Mouse (Mus musculus): ENCODE data around the gene Map3k9. TPM values are rescaled to one million over a fixed set of nuclear protein-coding genes. Genes with fewer than 3 reads are reported as not detected.
A peak's percentile ranks its signal among the peaks of the same experiment; 100 is the strongest.

Gene Map3k9
- polyA plus RNA-seq, 1 experiment from 2014 or later, result 1.9 TPM

DNA sequence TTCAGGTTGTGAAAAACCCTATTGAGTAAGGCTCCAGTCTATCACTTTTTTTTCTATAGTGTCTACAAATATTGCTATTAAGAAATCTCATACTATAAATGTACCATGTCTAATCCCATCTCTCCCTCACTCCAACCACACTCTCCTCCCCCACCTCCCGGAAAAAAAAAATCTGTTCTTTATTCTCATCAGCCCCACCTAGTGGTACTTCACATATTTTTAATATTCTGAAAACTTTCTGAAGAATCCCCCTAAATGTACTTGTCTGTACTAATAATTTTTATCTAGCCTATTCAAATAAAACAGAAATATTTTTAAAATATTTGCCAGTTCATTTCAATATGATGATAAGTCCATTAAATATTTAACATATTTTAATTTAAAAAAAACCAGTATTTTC is 78.1 kb downstream of the Map3k9 start:
- no peaks in the 10 kb centered on the region for H3K4me1 ChIP-seq (ENCODE audit: control insufficient read depth, insufficient read depth, low read length)
- H3K36me3 ChIP-seq (ENCODE audit: control insufficient read depth, insufficient read depth, low read length), result no peaks in the 10 kb centered on the region
- no peak overlapping the region for H3K27ac ChIP-seq (ENCODE audit: low read depth, low read length)
- no peak overlapping the region for H3K4me2 ChIP-seq (replicated peaks; ENCODE audit: low read depth, low read length)
- H3K4me3 ChIP-seq (ENCODE audit: low read length), result no peak overlapping the region
- 9% methylated on average over 1 of the region's 1 CpGs for WGBS
- peaks cover 2% of the 10 kb centered on the region; the same call in 1 of the 2 replicates for H3K9me3 ChIP-seq (ENCODE audit: control insufficient read depth, low read length)
- H3K27me3 ChIP-seq (ENCODE audit: control insufficient read depth, insufficient read depth, low read length), result no peaks in the 10 kb centered on the region
- H3K9ac ChIP-seq (ENCODE audit: low read depth, low read length), result no peak overlapping the region
- ATAC-seq (ENCODE audit: low FRiP score, low TSS enrichment), result no peak

GRCm38 (mm10) chr12:81698011-81698410 is 83.0 kb downstream of the Map3k9 start:
- no peaks in the 10 kb centered on the region for H3K36me3 ChIP-seq (ENCODE audit: control insufficient read depth, insufficient read depth, low read length)
- no peak for ATAC-seq (ENCODE audit: low FRiP score, low TSS enrichment)
- no peak overlapping the region for H3K4me2 ChIP-seq (replicated peaks; ENCODE audit: low read depth, low read length)
- 35% methylated on average over 4 of the region's 4 CpGs for WGBS
- no peaks in the 10 kb centered on the region for H3K9me3 ChIP-seq (ENCODE audit: control insufficient read depth, low read length)
- no peak overlapping the region for H3K9ac ChIP-seq (ENCODE audit: low read depth, low read length)
- no peaks in the 10 kb centered on the region for H3K27me3 ChIP-seq (ENCODE audit: control insufficient read depth, insufficient read depth, low read length)
- no peaks in the 10 kb centered on the region for H3K4me1 ChIP-seq (ENCODE audit: control insufficient read depth, insufficient read depth, low read length)
- no peak overlapping the region for H3K4me3 ChIP-seq (ENCODE audit: low read length)
- H3K27ac ChIP-seq (ENCODE audit: low read depth, low read length), result no peak overlapping the region

DNA sequence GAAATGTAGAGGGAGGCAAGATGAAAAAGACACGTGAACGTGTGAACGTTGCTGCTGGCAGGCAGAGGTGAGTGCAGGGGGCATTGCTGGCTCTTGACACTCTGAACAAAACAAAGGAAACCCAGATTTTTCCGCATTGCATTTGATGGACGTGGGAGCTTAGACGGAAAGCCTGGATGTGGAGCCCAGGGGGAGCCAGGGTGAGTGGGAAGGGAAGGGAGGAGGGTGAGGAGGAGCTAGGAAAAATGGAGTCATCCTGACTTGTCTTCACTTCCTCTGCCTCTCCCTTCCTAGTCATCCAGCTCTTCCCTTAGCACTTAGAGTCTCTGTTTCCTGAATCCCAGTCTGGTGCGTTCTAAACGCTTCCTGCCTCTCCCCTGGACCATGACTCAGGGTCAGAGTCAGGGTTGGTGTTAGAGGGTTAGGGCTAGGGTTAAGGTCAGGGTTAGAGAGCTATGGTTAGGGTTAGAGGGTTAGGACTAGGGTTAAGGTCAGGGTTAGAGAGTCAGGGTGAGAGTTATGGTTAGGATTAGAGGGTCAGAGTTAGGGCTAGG is 89.7 kb downstream of the Map3k9 start:
- no peak for ATAC-seq (ENCODE audit: low FRiP score, low TSS enrichment)
- H3K27ac ChIP-seq (ENCODE audit: low read depth, low read length), result no peak overlapping the region
- WGBS, result 27% methylated on average over 8 of the region's 8 CpGs

GRCm38 (mm10) chr12:81690751-81691150 is 90.2 kb downstream of the Map3k9 start:
- no peaks in the 10 kb centered on the region for H3K27me3 ChIP-seq (ENCODE audit: control insufficient read depth, insufficient read depth, low read length)
- no peak overlapping the region for H3K4me3 ChIP-seq (ENCODE audit: low read length)
- H3K4me2 ChIP-seq (replicated peaks; ENCODE audit: low read depth, low read length), result no peak overlapping the region
- 0 out of 2 replicates have a peak overlapping the region, but pooled peaks have one; percentile 26 for H3K27ac ChIP-seq (ENCODE audit: low read depth, low read length)
- H3K9ac ChIP-seq (ENCODE audit: low read depth, low read length), result no peak overlapping the region
- ATAC-seq (ENCODE audit: low FRiP score, low TSS enrichment), result no peak
- no peaks in the 10 kb centered on the region for H3K4me1 ChIP-seq (ENCODE audit: control insufficient read depth, insufficient read depth, low read length)
- H3K9me3 ChIP-seq (ENCODE audit: control insufficient read depth, low read length), result no peaks in the 10 kb centered on the region
- H3K36me3 ChIP-seq (ENCODE audit: control insufficient read depth, insufficient read depth, low read length), result no peaks in the 10 kb centered on the region
- 83% methylated on average over 7 of the region's 7 CpGs for WGBS

More for the DNA sequence above, 89.7 kb downstream of the Map3k9 start:
- Histone ChIP-seq H3K4me1 (ENCODE audit: control insufficient read depth, insufficient read depth, low read length) (no peaks in the 10 kb centered on the region), H3K4me3 (ENCODE audit: low read length) (no peak overlapping the region), H3K4me2 (replicated peaks; ENCODE audit: low read depth, low read length) (no peak overlapping the region), H3K36me3 (ENCODE audit: control insufficient read depth, insufficient read depth, low read length) (no peaks in the 10 kb centered on the region), H3K9ac (ENCODE audit: low read depth, low read length) (no peak overlapping the region), H3K9me3 (ENCODE audit: control insufficient read depth, low read length) (no peaks in the 10 kb centered on the region), H3K27me3 (ENCODE audit: control insufficient read depth, insufficient read depth, low read length) (no peaks in the 10 kb centered on the region)

DNA sequence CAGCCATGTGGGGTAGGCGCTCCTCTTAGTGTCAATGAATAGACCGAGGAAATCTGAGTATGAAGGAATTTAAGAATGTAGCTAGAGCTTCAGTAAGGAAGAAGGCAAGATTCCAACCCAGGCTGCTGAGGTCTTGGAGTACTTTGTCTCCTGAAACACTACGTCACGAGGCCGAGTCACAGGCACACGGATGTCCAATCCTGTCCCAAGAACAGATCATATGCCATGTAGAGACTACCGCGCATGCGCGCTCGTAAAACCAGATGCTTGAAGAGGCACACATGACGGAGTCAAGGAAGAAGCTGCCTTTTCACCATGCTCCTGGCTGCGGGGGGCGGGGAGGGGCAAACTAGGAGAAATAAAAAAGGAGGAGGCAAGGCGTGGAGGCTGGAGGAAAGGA is 90.9 kb downstream of the Map3k9 start:
- no peaks in the 10 kb centered on the region for H3K27me3 ChIP-seq (ENCODE audit: control insufficient read depth, insufficient read depth, low read length)
- no peaks in the 10 kb centered on the region for H3K4me1 ChIP-seq (ENCODE audit: control insufficient read depth, insufficient read depth, low read length)
- no peak overlapping the region for H3K9ac ChIP-seq (ENCODE audit: low read depth, low read length)
- ATAC-seq (ENCODE audit: low FRiP score, low TSS enrichment), result no peak
- no peak overlapping the region; the same call in 1 of the 2 replicates for H3K27ac ChIP-seq (ENCODE audit: low read depth, low read length)
- H3K36me3 ChIP-seq (ENCODE audit: control insufficient read depth, insufficient read depth, low read length), result no peaks in the 10 kb centered on the region
- H3K4me3 ChIP-seq (ENCODE audit: low read length), result no peak overlapping the region
- WGBS, result 91% methylated on average over 15 of the region's 15 CpGs
- no peaks in the 10 kb centered on the region for H3K9me3 ChIP-seq (ENCODE audit: control insufficient read depth, low read length)
- H3K4me2 ChIP-seq (replicated peaks; ENCODE audit: low read depth, low read length), result no peak overlapping the region

GRCm38 (mm10) chr12:81689505-81690056 is 91.4 kb downstream of the Map3k9 start:
- no peak overlapping the region for H3K27ac ChIP-seq (ENCODE audit: low read depth, low read length)
- H3K9ac ChIP-seq (ENCODE audit: low read depth, low read length), result no peak overlapping the region
- H3K4me1 ChIP-seq (ENCODE audit: control insufficient read depth, insufficient read depth, low read length), result no peaks in the 10 kb centered on the region
- no peak overlapping the region for H3K4me2 ChIP-seq (replicated peaks; ENCODE audit: low read depth, low read length)
- no peaks in the 10 kb centered on the region for H3K36me3 ChIP-seq (ENCODE audit: control insufficient read depth, insufficient read depth, low read length)
- no peak for ATAC-seq (ENCODE audit: low FRiP score, low TSS enrichment)
- no peak overlapping the region for H3K4me3 ChIP-seq (ENCODE audit: low read length)
- no peaks in the 10 kb centered on the region for H3K27me3 ChIP-seq (ENCODE audit: control insufficient read depth, insufficient read depth, low read length)
- 31% methylated on average over 4 of the region's 4 CpGs for WGBS
- H3K9me3 ChIP-seq (ENCODE audit: control insufficient read depth, low read length), result no peaks in the 10 kb centered on the region

DNA sequence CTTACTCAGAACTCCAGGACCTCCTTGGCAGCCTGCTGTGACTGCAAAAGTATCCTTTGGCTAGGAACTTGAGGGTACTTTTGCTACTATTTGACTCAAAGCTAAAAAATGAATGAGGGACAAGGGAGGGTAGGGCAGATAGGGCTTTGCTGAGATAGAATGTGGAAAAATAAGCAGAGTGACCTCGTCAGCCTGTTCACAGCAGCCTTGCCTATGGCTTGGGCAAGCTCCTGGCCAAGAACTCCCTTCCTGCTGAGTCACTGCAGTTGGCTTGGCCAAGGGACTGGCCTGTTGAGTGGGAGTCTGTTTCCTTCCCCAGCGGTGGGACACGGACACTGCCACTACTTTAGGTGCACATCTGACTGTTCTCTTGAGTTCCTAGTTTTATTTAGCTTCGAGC is 92.4 kb downstream of the Map3k9 start:
- H3K27ac ChIP-seq (ENCODE audit: low read depth, low read length), result no peak overlapping the region
- no peak for ATAC-seq (ENCODE audit: low FRiP score, low TSS enrichment)
- no peak overlapping the region for H3K9ac ChIP-seq (ENCODE audit: low read depth, low read length)
- H3K27me3 ChIP-seq (ENCODE audit: control insufficient read depth, insufficient read depth, low read length), result no peaks in the 10 kb centered on the region
- no peaks in the 10 kb centered on the region for H3K36me3 ChIP-seq (ENCODE audit: control insufficient read depth, insufficient read depth, low read length)
- no peaks in the 10 kb centered on the region for H3K9me3 ChIP-seq (ENCODE audit: control insufficient read depth, low read length)
- H3K4me2 ChIP-seq (replicated peaks; ENCODE audit: low read depth, low read length), result no peak overlapping the region
- H3K4me3 ChIP-seq (ENCODE audit: low read length), result no peak overlapping the region
- no peaks in the 10 kb centered on the region for H3K4me1 ChIP-seq (ENCODE audit: control insufficient read depth, insufficient read depth, low read length)
- WGBS, result 90% methylated on average over 4 of the region's 4 CpGs

DNA sequence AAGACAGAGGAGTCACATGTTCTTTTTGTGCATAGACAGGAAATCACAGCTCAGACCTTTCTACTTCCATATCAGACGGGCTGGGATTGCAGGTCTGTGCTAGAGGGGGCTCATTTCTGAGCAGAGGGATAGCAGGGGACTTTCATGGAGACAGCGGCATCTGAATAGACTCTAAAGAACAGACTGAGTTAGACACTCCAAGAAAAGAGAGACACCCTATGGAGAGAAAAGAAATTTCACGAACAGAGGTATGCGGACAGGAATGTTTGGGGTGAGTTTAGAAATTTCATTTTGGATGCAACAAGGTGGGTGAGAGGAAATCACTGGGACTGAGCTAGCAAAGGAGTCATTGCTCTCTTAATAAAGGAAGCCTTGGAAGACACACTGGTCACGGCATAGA is 93.1 kb downstream of the Map3k9 start:
- no peak for ATAC-seq (ENCODE audit: low FRiP score, low TSS enrichment)
- no peaks in the 10 kb centered on the region for H3K27me3 ChIP-seq (ENCODE audit: control insufficient read depth, insufficient read depth, low read length)
- 92% methylated on average over 5 of the region's 5 CpGs for WGBS
- H3K9me3 ChIP-seq (ENCODE audit: control insufficient read depth, low read length), result no peaks in the 10 kb centered on the region
- H3K4me1 ChIP-seq (ENCODE audit: control insufficient read depth, insufficient read depth, low read length), result no peaks in the 10 kb centered on the region
- H3K36me3 ChIP-seq (ENCODE audit: control insufficient read depth, insufficient read depth, low read length), result no peaks in the 10 kb centered on the region
- H3K4me3 ChIP-seq (ENCODE audit: low read length), result no peak overlapping the region
- no peak overlapping the region for H3K9ac ChIP-seq (ENCODE audit: low read depth, low read length)
- H3K4me2 ChIP-seq (replicated peaks; ENCODE audit: low read depth, low read length), result no peak overlapping the region
- H3K27ac ChIP-seq (ENCODE audit: low read depth, low read length), result no peak overlapping the region

DNA sequence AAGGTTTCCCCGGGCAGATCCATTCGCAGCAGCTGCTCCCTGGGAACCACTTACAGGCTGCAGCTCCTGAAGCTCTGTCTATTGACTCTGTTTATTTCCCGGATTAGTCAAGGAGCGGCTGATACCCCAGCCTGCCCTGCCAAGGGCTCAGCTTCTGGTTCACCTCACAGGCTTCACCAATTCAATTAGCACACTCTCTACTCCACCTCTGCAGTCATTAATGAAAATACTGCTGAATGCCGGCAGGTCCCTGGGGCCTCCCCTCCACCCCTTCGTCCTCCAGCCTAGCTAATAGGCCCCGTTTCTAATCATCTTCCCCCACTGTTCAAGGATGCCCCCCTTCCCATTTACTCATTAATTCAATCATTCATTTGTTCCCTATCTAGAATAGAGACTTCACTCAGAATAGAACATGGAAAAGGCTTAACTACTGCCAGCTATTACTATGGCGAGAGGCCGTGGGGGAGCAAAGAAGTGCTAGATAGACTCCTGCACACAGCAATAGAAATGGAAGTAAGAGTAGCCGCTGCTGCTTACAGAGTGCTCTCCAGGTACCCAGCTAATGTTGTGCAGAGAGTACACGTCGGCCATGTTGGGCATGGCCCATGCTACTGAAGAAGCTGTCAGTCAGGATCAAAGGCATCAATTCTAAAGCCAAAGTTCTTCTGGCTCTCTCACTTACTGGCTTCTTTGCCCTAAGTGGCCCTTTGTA is 94.4 kb downstream of the Map3k9 start:
- Histone ChIP-seq H3K4me3 (ENCODE audit: low read length) (no peak overlapping the region), H3K4me1 (ENCODE audit: control insufficient read depth, insufficient read depth, low read length) (no peaks in the 10 kb centered on the region), H3K4me2 (replicated peaks; ENCODE audit: low read depth, low read length) (no peak overlapping the region), H3K36me3 (ENCODE audit: control insufficient read depth, insufficient read depth, low read length) (no peaks in the 10 kb centered on the region), H3K27ac (ENCODE audit: low read depth, low read length) (no peak overlapping the region), H3K9ac (ENCODE audit: low read depth, low read length) (no peak overlapping the region), H3K27me3 (ENCODE audit: control insufficient read depth, insufficient read depth, low read length) (no peaks in the 10 kb centered on the region), H3K9me3 (ENCODE audit: control insufficient read depth, low read length) (no peaks in the 10 kb centered on the region)
- ATAC-seq (ENCODE audit: low FRiP score, low TSS enrichment), result no peak
- 54% methylated on average over 12 of the region's 12 CpGs for WGBS

Measured in kidney, embryonic 14.5 days (tissue).